Mouse (Mus musculus) megakaryocyte, embryonic 14.5 days (primary cell): ENCODE measurements around the gene Hip1r. TPM values are rescaled to one million over a fixed set of nuclear protein-coding genes. Genes with fewer than 3 reads are reported as not detected.

Experiments
- H3K27me3 ChIP-seq: replicated peaks from 2 replicates; pipeline ENCODE3; 2012; ENCODE audit warnings: inconsistent platforms
- H3K36me3 ChIP-seq: replicated peaks from 2 replicates; pipeline ENCODE3; 2012; ENCODE audit warnings: low read length, inconsistent platforms, mixed read lengths
- H3K4me1 ChIP-seq: 2 replicates; pipeline ENCODE4 v1.6.1; 2012; ENCODE audit warnings: inconsistent platforms
- H3K4me3 ChIP-seq: replicated peaks from 2 replicates; pipeline ENCODE3; 2012; ENCODE audit warnings: moderate library complexity, mild to moderate bottlenecking, inconsistent platforms
- H3K9me3 ChIP-seq: 2 replicates; pipeline ENCODE4 v1.6.1; 2012; ENCODE audit warnings: inconsistent platforms
- FLI1 ChIP-seq: IDR thresholded peaks from 2 replicates; pipeline ENCODE4 v1.6.1; 2012; ENCODE audit warnings: low read length, inconsistent platforms, mixed read lengths
- GATA1 ChIP-seq: IDR thresholded peaks from 3 replicates; pipeline ENCODE4 v1.6.1; 2012; ENCODE audit warnings: mixed read lengths, low read length, inconsistent platforms, borderline replicate concordance
- polyA plus RNA-seq: library from polyadenylated mRNA; stranded (reverse); fragments of >175 nt; gene quantifications from 2 replicates; pipeline ENCODE4 v1.2.3, GENCODE M21; 2012; ENCODE audit warnings: low replicate concordance; ENCODE audit not compliant: insufficient read depth

The Hip1r gene
- polyA plus RNA-seq, 1 experiment, result 11.0 TPM

DNA sequence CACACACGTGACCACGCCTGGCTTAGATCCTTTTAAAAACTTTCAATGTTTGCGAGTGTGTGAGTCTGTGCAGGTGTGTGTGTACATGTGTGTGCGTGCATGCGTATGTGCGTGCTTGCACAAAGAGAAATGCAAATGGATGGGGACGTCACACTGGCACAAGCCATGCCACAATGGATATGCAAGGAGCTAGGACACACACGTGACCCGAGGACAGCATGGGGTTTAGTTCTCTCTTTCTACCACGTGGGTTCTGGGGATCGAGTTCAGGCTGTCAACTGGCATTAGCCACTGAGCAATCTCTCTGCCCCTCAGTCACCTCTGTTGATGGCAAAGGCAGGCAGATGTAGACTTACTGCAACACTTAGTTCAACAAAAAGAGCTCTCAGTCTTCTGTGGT, 48.3 kb downstream of the Hip1r start:
- H3K4me3 ChIP-seq, result peak overlapping the region; percentile 89
- no peaks in the 10 kb centered on the region for H3K9me3 ChIP-seq
- peaks cover 81% of the 10 kb centered on the region for H3K36me3 ChIP-seq
- peaks cover 100% of the 10 kb centered on the region for H3K4me1 ChIP-seq
- TF ChIP-seq FLI1, result no peak
- TF ChIP-seq GATA1, result no peak
- H3K27me3 ChIP-seq, result no peaks in the 10 kb centered on the region

DNA sequence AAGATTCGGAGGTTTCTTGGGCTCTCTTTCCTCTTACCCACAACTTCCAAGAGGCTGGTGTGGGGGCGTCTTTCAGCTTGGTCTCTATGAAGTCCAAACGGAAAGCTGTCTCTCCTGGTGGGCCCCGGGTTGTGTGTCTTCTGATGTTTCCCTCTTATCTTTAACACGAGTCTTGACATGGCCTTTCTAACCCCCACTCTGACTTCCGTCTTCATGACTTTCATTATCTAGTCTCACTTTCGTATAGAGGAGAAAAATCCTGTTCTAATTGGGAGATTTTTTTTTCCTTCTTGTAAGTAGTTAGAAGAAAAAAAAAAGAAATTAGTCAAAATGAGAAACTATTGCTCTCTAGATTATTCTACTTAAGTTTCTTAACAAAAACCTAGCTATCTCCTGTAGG, 48.9 kb downstream of the Hip1r start:
- no peaks in the 10 kb centered on the region for H3K9me3 ChIP-seq
- TF ChIP-seq FLI1 (no peak), GATA1 (no peak)
- peaks cover 80% of the 10 kb centered on the region for H3K36me3 ChIP-seq
- peak overlapping the region; percentile 89 for H3K4me3 ChIP-seq
- H3K27me3 ChIP-seq, result no peaks in the 10 kb centered on the region
- peaks cover 100% of the 10 kb centered on the region for H3K4me1 ChIP-seq

DNA sequence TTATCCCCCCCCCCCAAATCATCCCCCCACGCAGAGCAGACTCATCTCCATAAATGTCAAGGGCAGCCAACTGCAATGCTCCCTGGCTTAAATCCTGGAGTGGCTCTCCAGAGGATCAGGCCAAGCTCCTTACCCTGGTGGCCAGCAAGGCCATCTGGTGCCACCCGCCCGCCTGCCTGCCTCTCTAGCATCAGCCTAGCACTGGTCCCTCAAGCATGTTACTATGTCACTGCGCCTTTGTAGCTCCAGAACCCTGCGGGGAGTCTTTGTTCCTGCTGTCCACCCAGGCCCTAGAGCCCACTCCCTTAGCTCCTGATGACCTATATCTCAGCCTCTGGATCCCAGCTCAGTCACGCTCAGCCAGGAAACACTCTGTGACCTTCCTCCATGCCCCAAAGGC, 51.2 kb downstream of the Hip1r start:
- H3K9me3 ChIP-seq, result no peaks in the 10 kb centered on the region
- peaks cover 100% of the 10 kb centered on the region for H3K4me1 ChIP-seq
- TF ChIP-seq GATA1 (no peak), FLI1 (no peak)
- peaks cover 93% of the 10 kb centered on the region for H3K36me3 ChIP-seq
- no peaks in the 10 kb centered on the region for H3K27me3 ChIP-seq
- peak overlapping the region; percentile 85 for H3K4me3 ChIP-seq

DNA sequence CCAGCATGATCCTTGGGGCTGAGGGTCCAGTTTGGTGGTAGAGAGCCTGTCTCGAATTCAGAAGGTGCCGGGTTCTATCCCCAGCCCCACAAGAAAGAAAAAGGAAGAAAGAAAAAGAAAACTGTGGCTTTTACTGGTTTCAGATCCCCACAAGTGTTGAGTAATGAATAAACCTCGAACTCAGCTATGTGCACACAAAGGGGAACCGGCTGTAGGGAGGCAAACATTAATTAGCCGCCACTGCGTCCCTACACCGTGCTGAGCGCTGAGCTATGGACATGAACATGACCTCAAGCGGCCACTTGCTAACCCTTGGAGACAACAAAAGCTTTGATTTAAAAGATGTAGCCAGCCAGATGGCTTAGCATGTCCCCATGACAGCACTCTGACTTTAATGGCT, 51.7 kb downstream of the Hip1r start:
- Histone ChIP-seq H3K4me3 (peak overlapping the region; percentile 85), H3K27me3 (no peaks in the 10 kb centered on the region), H3K9me3 (no peaks in the 10 kb centered on the region), H3K4me1 (peaks cover 99% of the 10 kb centered on the region), H3K36me3 (peaks cover 93% of the 10 kb centered on the region)
- TF ChIP-seq FLI1 (no peak), GATA1 (no peak)

DNA sequence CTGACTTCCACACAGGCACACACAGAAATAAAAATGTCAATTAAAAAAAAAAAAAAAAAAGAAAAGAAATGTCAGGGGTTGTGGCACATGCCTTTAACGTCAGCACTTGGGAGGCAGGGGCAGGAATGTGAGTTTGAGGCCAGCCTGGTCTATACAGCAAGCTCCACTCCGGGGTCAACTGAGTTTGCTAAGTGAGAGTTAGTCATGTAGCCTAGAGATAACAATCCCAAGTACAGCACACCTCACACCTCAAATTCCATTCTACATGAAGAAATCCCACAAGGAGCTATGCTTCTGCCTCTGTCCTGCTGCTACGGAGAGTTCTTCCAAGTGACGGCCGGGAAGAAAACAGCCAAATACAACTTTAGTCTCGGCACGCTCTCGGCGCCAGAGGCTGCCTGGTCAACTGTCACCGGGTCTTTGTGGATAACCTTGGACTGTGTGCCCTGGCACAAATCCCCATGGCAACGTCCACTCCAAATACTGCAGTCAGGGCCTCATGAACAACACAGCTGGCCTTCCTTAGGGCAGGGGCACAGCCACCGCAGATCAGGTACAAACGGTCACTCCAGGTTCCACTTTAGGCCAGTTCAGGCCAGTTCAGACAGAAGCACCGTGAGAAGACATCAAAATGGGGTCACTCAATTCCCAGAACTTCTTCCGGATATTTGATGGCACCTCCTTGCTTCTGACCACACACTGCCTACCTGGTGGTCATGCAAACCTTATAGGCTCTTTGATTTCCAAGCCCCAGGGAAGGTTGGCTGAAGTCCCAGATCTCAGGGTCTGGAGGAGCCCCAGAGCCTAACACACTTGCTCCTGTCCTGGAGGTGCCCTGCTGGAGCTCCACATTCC, 52.4 kb downstream of the Hip1r start:
- no peak for TF ChIP-seq GATA1
- no peak for TF ChIP-seq FLI1
- Histone ChIP-seq H3K9me3 (no peaks in the 10 kb centered on the region), H3K4me3 (peak overlapping the region; percentile 82), H3K4me1 (peaks cover 99% of the 10 kb centered on the region), H3K27me3 (no peaks in the 10 kb centered on the region), H3K36me3 (peaks cover 93% of the 10 kb centered on the region)

DNA sequence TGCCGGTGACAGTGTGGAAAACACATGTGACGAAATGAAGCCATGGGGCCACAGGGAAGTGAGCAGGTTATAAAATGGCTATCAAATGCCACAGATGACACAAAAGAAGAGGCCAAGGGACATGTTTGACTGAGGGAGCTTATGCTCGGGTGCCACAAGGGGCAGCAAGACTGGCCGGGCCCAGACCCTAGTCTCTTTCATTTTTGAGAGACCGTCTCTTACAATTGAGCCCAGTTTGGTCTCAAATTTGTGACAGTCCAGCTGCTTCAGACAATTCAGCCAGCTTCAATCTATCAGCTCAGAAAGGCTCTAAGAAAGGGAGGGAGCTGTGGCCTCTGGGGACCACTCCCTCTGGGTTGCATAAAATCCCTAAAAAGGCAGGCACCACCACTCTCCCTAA, 53.1 kb downstream of the Hip1r start:
- H3K36me3 ChIP-seq, result peaks cover 85% of the 10 kb centered on the region
- no peaks in the 10 kb centered on the region for H3K9me3 ChIP-seq
- TF ChIP-seq GATA1 (no peak), FLI1 (no peak)
- peaks cover 92% of the 10 kb centered on the region for H3K4me1 ChIP-seq
- H3K4me3 ChIP-seq, result peak overlapping the region; percentile 77
- no peaks in the 10 kb centered on the region for H3K27me3 ChIP-seq

DNA sequence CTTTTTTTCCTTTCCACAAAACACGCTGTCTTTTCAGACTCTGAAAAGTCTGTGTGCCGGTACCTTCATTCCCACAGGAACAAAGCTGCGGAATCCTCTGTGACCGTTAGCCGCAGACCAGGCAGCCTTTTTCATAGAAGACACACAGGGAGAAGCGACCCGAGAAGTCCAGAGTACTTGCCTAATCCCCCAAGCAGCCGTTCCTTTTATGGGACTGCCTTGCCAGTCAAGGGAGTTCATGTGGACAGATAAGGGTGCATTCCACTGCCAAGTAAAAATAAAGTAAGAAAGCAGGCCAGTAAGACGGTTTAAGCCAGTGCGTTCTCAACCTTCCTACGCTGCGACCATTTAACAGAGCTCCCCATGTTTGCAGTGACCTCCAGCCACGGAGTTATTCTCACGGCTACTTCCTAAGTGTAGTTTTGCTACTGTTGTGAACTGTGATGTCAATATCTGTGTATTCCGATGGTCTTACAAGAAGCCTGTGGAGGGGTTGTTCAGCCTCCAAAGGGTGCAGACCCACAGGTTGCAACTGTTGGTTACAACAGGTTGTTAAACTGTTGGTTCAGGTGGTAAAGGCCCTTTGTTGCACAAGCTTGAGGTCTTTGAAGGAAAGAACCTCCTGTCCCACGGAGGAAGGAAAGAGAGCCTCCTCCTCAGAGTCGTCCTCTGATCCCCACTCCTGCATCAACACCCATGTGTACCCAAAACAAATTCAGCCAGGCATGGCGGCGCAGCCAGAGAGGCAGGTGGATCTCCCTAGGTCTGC, 54.5 kb downstream of the Hip1r start:
- H3K9me3 ChIP-seq, result no peaks in the 10 kb centered on the region
- H3K4me3 ChIP-seq, result peak overlapping the region; percentile 86
- H3K36me3 ChIP-seq, result peaks cover 75% of the 10 kb centered on the region
- TF ChIP-seq GATA1, result no peak
- TF ChIP-seq FLI1, result no peak
- H3K27me3 ChIP-seq, result no peaks in the 10 kb centered on the region
- H3K4me1 ChIP-seq, result peaks cover 87% of the 10 kb centered on the region

DNA sequence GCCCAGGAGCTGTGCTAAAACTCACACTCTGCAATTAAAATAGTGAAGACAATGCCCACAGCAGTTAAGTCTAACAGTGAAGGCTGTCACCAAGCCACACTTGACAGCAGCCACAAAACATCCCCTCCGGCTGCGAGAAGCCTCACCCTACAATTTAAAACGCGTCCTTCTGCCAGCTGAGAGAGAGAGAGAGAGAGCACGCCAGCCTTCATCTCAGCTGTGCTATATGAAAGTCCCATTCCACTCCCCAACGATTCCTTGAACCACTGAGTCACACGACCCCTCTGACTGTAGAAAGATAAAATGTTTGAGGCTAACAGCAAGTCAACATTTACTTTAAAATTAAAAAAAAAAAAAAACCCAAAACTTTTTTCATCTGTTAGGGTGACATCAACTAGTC, 55.3 kb downstream of the Hip1r start:
- no peak for TF ChIP-seq GATA1
- no peaks in the 10 kb centered on the region for H3K9me3 ChIP-seq
- no peaks in the 10 kb centered on the region for H3K27me3 ChIP-seq
- peaks cover 68% of the 10 kb centered on the region for H3K36me3 ChIP-seq
- H3K4me3 ChIP-seq, result peak overlapping the region; percentile 86
- peaks cover 84% of the 10 kb centered on the region for H3K4me1 ChIP-seq

DNA sequence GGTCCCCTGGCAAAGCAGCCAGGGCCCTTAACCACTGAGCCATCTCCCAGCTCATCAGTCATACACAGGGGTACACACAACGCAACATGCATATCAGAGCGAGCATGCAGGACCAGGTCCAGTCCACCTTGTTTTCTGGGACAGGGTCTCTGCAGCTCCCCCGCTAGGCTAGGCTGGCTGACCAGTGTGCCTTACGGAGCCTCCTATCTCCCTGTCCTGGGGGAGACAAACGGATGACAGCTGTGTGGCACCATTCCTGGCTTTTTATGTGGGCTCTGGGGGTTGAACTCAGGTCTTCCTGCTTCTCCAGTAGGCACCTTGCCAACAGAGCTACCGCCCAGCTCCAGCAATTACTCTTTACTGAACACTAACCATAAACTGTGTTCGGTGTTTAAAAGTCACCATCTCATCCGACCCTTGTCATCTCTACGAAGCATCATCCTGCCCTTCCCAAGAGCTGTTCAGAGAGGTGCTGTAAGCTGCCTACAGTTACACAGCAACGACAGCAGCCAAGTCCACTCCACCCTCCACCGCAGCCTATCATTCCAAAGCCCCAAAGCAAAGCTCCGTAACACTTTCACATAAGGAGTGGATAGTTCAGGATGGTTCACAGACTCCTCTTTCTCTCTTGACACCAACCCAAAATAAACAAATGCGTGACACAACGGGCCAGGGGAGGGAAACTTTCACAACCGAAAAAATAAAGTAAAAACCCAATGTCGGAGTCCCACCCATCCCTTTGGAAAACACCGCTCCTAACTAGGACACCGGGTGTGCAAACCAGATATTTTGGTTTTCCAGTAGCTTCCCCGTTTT, 56.0 kb downstream of the Hip1r start:
- H3K9me3 ChIP-seq, result no peaks in the 10 kb centered on the region
- H3K36me3 ChIP-seq, result peaks cover 62% of the 10 kb centered on the region
- peak overlapping the region; percentile 99 for H3K4me3 ChIP-seq
- TF ChIP-seq FLI1 (no peak), GATA1 (no peak)
- H3K27me3 ChIP-seq, result no peaks in the 10 kb centered on the region
- peaks cover 82% of the 10 kb centered on the region for H3K4me1 ChIP-seq
